Mouse (Mus musculus) forebrain, embryonic 12.5 days (tissue): Measurements from ENCODE around the gene Tctex1d2. TPM values are rescaled to one million over a fixed set of nuclear protein-coding genes. Genes with fewer than 3 reads are reported as not detected.
"Not testable (repeated sequence)": the region's sequence is repeated elsewhere in the genome, so short reads cannot be mapped to it uniquely, and the experiment has no call there.

Experiments used
- ATAC-seq: fragments of 200-750 bp; cut with Nextera tagmentation; 2 replicates; pipeline ENCODE4 v1.8.0; 2017; ENCODE audit warnings: moderate TSS enrichment; ENCODE audit not compliant: low FRiP score
- H3K27ac ChIP-seq: fragments of 300-500 bp; sonication (generic); 2 replicates; pipeline ENCODE4 v1.5.1; 2016; ENCODE audit warnings: mild to moderate bottlenecking
- H3K27me3 ChIP-seq: fragments of 300-500 bp; sonication (generic); 2 replicates; pipeline ENCODE4 v1.6.1; 2016; ENCODE audit warnings: mild to moderate bottlenecking
- H3K36me3 ChIP-seq: fragments of 300-500 bp; sonication (generic); replicated peaks from 2 replicates; pipeline ENCODE4 v1.6.1; 2016; ENCODE audit warnings: mild to moderate bottlenecking
- H3K4me1 ChIP-seq: fragments of 300-500 bp; sonication (generic); 2 replicates; pipeline ENCODE4 v1.6.1; 2016
- H3K4me2 ChIP-seq: fragments of 300-500 bp; sonication (generic); 2 replicates; pipeline ENCODE4 v1.6.1; 2016; ENCODE audit warnings: mild to moderate bottlenecking, moderate library complexity
- H3K4me3 ChIP-seq: fragments of 300-500 bp; sonication (generic); replicated peaks from 2 replicates; pipeline ENCODE4 v1.5.1; 2016; ENCODE audit warnings: mild to moderate bottlenecking
- H3K9ac ChIP-seq: fragments of 300-500 bp; sonication (generic); 2 replicates; pipeline ENCODE4 v1.6.1; 2016; ENCODE audit warnings: mild to moderate bottlenecking
- H3K9me3 ChIP-seq: fragments of 300-500 bp; sonication (generic); 2 replicates; pipeline ENCODE4 v1.6.1; 2016
- WGBS: fragments of 180-500 bp; shearing (Covaris S2); methylation state at CpG from one replicate; pipeline ENCODE4 v1.1.7; 2016; 5-methylcytosine and 5-hydroxymethylcytosine counted together
- polyA plus RNA-seq: library from polyadenylated mRNA; unstranded; fragments of >200 nt; fragmentation: Nextera tagmentation; extraction: Ambion mirVana; gene quantifications from 2 replicates; pipeline ENCODE4 v1.2.1, GENCODE M21; 2016

Tctex1d2 gene
- polyA plus RNA-seq, 1 experiment from 2014 or later, result 34.6 TPM

GRCm38 (mm10) chr16:32434066-32434465 lies 14.6 kb downstream of the Tctex1d2 start:
- Histone ChIP-seq H3K36me3 (no peaks in the 10 kb centered on the region), H3K27me3 (no peaks in the 10 kb centered on the region), H3K4me1 (peaks cover 13% of the 10 kb centered on the region), H3K27ac (no peak overlapping the region), H3K9me3 (no peaks in the 10 kb centered on the region), H3K4me2 (no peak overlapping the region), H3K9ac (0 out of 2 replicates have a peak overlapping the region, but pooled peaks have one; percentile 25), H3K4me3 (no peak overlapping the region)
- ATAC-seq, result no peak
- 70% methylated on average over 6 of the region's 6 CpGs for WGBS

- peaks cover 12% of the 10 kb centered on the region for H3K4me1 ChIP-seq
- H3K27me3 ChIP-seq, result no peaks in the 10 kb centered on the region
- H3K9ac ChIP-seq, result no peak overlapping the region
- H3K4me3 ChIP-seq, result no peak overlapping the region
- no peak overlapping the region for H3K27ac ChIP-seq
- no peak overlapping the region for H3K4me2 ChIP-seq
- H3K36me3 ChIP-seq, result no peaks in the 10 kb centered on the region
- no peak for ATAC-seq
- H3K9me3 ChIP-seq, result no peaks in the 10 kb centered on the region
Observed at GRCm38 (mm10) chr16:32434691-32435090, 15.2 kb downstream of the Tctex1d2 start.

GRCm38 (mm10) chr16:32436657-32437056 lies 17.2 kb downstream of the Tctex1d2 start:
- H3K27ac ChIP-seq, result no peak overlapping the region
- no peak for ATAC-seq
- no peaks in the 10 kb centered on the region for H3K27me3 ChIP-seq
- no peaks in the 10 kb centered on the region for H3K9me3 ChIP-seq
- H3K4me3 ChIP-seq, result no peak overlapping the region
- H3K4me2 ChIP-seq, result no peak overlapping the region
- no peaks in the 10 kb centered on the region; the same call in 1 of the 2 replicates for H3K36me3 ChIP-seq
- no peak overlapping the region for H3K9ac ChIP-seq
- peaks cover 6% of the 10 kb centered on the region for H3K4me1 ChIP-seq
- 69% methylated on average over 1 of the region's 1 CpGs for WGBS

DNA sequence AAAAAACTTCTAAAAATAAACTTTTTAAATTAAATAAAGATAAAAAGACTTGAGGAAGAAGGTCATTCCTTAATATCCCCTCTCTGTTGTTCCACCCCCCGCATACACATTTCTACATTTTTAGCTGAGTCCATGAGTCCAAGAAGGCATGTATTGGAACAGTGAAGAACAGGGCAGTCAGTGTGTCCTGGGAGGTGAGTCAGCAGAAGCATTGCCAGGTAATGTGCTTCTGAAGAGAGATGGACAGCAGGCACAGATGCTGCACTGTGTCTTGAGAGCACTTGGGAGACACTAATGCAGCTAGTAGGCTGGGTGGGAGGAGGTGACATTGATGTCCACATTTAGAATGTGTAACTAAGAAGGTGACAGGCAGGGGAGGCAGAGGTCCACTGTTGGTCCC lies 17.8 kb downstream of the Tctex1d2 start:
- H3K9me3 ChIP-seq, result no peaks in the 10 kb centered on the region
- H3K4me2 ChIP-seq, result no peak overlapping the region
- no peaks in the 10 kb centered on the region; the same call in 1 of the 2 replicates for H3K4me1 ChIP-seq
- H3K36me3 ChIP-seq, result no peaks in the 10 kb centered on the region; the same call in 1 of the 2 replicates
- 100% methylated on average over 1 of the region's 1 CpGs for WGBS
- no peak overlapping the region for H3K4me3 ChIP-seq
- no peak overlapping the region for H3K27ac ChIP-seq
- no peaks in the 10 kb centered on the region for H3K27me3 ChIP-seq
- no peak overlapping the region for H3K9ac ChIP-seq
- no peak for ATAC-seq

- Histone ChIP-seq H3K4me1 (no peaks in the 10 kb centered on the region), H3K27me3 (no peaks in the 10 kb centered on the region), H3K27ac (no peak overlapping the region), H3K4me3 (no peak overlapping the region), H3K9ac (no peak overlapping the region), H3K4me2 (no peak overlapping the region), H3K36me3 (no peaks in the 10 kb centered on the region; the same call in 1 of the 2 replicates), H3K9me3 (no peaks in the 10 kb centered on the region)
- ATAC-seq, result no peak
- 88% methylated on average over 3 of the region's 3 CpGs for WGBS
Observed at GRCm38 (mm10) chr16:32441432-32441831, 21.9 kb downstream of the Tctex1d2 start.

DNA sequence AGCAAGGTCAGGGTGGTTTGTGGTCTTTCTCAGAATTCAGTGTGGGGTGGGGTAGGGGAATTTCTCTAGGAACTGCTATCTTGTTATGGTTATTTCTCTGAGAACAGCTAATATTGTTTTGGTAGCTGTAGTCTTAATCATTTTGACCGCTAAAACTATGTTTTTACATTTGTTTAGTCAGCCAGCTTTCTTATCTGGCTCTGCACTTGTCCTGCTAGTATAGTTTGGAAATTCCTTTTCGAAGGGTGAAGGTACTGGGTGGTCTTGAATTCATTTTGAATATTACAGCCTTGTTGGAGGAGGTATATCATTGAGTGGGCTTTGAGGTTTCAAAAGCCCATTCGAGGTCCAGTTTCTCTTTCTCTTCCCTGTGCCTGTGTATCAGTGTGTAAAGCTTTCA lies 25.1 kb downstream of the Tctex1d2 start:
- ATAC-seq, H3K27ac ChIP-seq, H3K9me3 ChIP-seq, H3K27me3 ChIP-seq, H3K4me3 ChIP-seq, H3K4me2 ChIP-seq, H3K36me3 ChIP-seq, H3K9ac ChIP-seq, H3K4me1 ChIP-seq: not testable (repeated sequence)
- WGBS, result 93% methylated on average over 3 of the region's 3 CpGs

DNA sequence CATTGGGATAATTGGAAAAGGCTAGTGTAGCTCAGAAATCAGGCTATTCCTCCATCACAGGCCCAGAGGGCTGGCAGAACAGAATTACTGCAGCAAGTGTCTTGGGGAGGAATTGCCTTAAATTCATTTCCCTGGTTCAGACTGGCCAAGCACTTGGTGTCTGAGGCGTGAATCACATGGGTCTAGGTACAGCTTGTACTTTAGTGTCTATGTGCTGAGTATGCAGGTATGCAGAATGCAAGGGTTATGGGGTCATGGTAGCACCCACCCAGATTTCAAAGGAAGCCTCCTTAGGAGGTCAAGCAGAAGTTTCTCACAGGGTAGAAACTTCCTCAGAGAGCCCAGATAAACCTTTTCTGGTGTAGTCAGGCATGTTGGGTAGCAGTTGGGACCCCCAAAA lies 26.1 kb downstream of the Tctex1d2 start:
- Histone ChIP-seq H3K9ac (no peak overlapping the region), H3K4me2 (no peak overlapping the region), H3K27me3 (no peaks in the 10 kb centered on the region), H3K36me3 (no peaks in the 10 kb centered on the region; the same call in 1 of the 2 replicates), H3K27ac (no peak overlapping the region), H3K9me3 (no peaks in the 10 kb centered on the region), H3K4me1 (no peaks in the 10 kb centered on the region), H3K4me3 (no peak overlapping the region)
- ATAC-seq, result no peak
- WGBS, result 87% methylated on average over 1 of the region's 1 CpGs

DNA sequence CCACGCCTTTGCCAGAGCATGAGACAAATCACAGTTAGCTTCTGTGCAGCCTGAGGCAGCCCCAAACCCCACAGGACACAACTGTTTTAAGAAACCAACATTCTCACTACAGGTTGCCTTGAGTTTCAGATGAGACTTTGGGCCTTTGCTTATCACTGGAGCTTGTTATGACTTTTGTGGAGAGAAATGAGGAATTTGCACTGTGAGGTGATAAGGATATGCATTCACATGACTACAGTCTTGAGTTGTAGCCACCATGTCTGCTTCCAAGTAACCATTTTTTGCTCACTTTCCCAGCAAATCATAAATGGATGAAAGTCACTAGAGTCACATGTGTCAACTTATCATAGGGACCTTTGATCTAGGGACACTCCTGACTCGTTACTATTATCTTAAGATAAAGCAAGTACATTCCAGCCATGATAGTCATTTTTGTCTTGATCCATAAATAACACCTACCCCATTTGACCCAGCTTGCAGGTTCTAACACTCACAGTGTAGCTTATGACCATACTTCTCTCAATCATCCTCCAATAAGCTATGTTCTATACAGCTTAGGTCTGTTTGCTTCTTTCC lies 27.1 kb downstream of the Tctex1d2 start:
- H3K9me3 ChIP-seq, result no peaks in the 10 kb centered on the region
- H3K36me3 ChIP-seq, result peaks cover 1% of the 10 kb centered on the region; the same call in 1 of the 2 replicates
- H3K27ac ChIP-seq, result no peak overlapping the region
- H3K4me3 ChIP-seq, result no peak overlapping the region
- no peaks in the 10 kb centered on the region for H3K27me3 ChIP-seq
- 79% methylated on average over 2 of the region's 2 CpGs for WGBS
- no peak for ATAC-seq
- no peak overlapping the region for H3K9ac ChIP-seq
- no peak overlapping the region for H3K4me2 ChIP-seq
- H3K4me1 ChIP-seq, result no peaks in the 10 kb centered on the region

DNA sequence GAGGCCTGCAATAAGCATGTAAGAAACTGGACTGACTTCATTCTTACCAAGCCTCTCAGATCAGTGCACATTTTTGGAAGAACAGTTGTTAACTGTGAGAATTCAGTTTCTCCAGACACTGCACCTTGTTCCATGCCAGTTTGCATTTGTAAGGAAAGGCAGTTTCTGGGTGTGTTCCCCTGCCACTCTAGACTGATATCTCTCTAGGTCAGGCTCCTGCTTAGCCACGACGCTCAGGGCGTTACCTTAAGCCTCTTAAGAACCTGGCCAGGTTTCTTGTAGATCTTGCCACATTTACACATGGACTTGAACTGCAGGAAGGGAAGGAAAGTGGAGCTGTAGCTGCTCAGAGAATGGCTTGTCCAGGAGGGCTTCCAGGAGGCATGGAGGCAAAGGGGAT lies 30.2 kb downstream of the Tctex1d2 start:
- H3K4me1 ChIP-seq, result no peaks in the 10 kb centered on the region
- H3K9me3 ChIP-seq, result no peaks in the 10 kb centered on the region
- no peak overlapping the region for H3K9ac ChIP-seq
- no peak overlapping the region for H3K4me2 ChIP-seq
- H3K27ac ChIP-seq, result no peak overlapping the region
- no peak overlapping the region for H3K4me3 ChIP-seq
- ATAC-seq, result no peak
- no peaks in the 10 kb centered on the region for H3K27me3 ChIP-seq
- peaks cover 13% of the 10 kb centered on the region for H3K36me3 ChIP-seq
- 87% methylated on average over 3 of the region's 3 CpGs for WGBS

DNA sequence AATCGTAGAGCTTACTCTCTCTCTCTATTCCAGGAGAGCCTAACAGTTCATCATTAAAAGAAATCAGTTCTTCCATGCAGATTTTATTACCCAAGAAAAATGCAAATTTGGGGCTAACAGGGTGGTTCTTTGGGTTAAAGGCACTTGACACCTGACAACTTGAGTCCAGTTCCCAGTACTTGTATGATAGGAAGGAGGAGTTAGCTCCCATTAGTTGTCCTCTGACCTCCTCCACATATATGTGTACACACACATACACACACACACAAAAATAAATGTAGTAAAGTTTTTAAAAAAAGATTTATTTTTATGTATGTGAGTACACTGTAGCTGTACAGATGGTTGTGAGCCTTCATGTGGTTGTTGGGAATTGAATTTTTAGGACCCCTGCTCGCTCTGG lies 30.6 kb downstream of the Tctex1d2 start:
- Histone ChIP-seq H3K4me1 (no peaks in the 10 kb centered on the region), H3K27ac (no peak overlapping the region), H3K4me3 (no peak overlapping the region), H3K9ac (no peak overlapping the region), H3K36me3 (peaks cover 14% of the 10 kb centered on the region), H3K4me2 (no peak overlapping the region), H3K9me3 (no peaks in the 10 kb centered on the region), H3K27me3 (no peaks in the 10 kb centered on the region)
- ATAC-seq, result no peak
- 96% methylated on average over 2 of the region's 2 CpGs for WGBS

GRCm38 (mm10) chr16:32453102-32453501 lies 33.6 kb downstream of the Tctex1d2 start:
- no peaks in the 10 kb centered on the region for H3K27me3 ChIP-seq
- no peak for ATAC-seq
- WGBS, result 93% methylated on average over 8 of the region's 8 CpGs
- no peaks in the 10 kb centered on the region for H3K4me1 ChIP-seq
- no peaks in the 10 kb centered on the region for H3K9me3 ChIP-seq
- no peak overlapping the region for H3K9ac ChIP-seq
- no peak overlapping the region for H3K4me3 ChIP-seq
- H3K36me3 ChIP-seq, result peaks cover 23% of the 10 kb centered on the region
- no peak overlapping the region for H3K27ac ChIP-seq
- no peak overlapping the region for H3K4me2 ChIP-seq

DNA sequence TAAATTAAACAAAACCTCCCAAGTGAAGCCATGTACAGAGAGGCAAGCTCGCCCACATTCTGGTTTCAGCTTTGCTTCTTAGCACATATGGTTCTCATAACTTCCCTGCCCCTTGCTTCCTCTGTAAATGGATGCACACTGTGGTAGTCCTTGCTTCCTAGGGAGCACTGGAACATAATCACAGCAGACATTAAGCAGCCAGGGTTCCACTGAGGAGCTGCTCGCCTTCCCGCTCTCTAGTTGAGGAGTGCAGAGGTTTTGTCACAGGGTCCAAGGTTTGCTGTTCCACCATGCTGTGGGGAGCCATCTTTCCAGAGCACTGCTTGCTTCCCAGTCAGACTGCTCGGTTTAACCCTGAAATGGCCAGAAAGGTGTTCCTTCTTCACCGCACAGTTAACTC lies 35.1 kb downstream of the Tctex1d2 start:
- H3K9me3 ChIP-seq, result no peaks in the 10 kb centered on the region
- no peak overlapping the region for H3K4me3 ChIP-seq
- WGBS, result 83% methylated on average over 5 of the region's 5 CpGs
- H3K9ac ChIP-seq, result no peak overlapping the region
- no peak for ATAC-seq
- H3K27me3 ChIP-seq, result no peaks in the 10 kb centered on the region
- H3K4me2 ChIP-seq, result no peak overlapping the region
- H3K27ac ChIP-seq, result no peak overlapping the region
- H3K36me3 ChIP-seq, result peaks cover 28% of the 10 kb centered on the region
- H3K4me1 ChIP-seq, result no peaks in the 10 kb centered on the region

DNA sequence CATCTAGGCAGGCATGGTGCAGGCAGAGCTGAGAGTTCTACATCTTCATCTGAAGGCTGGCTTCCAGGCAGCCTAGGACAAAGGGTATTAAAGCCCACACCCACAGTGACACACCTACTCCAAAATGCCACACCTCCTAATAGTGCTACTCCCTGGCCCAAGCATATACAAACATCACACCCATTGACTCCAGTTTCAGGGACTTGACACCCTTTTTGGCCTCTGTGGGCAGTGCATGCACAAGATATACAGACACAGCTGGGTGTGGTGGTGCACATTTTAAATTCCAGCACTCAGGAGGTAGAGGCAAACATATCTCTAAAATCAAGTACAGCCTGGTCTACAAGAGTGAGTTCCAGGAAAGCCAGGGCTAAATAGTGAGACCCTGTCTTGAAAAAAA lies 36.6 kb downstream of the Tctex1d2 start:
- H3K9me3 ChIP-seq, result no peaks in the 10 kb centered on the region
- peaks cover 28% of the 10 kb centered on the region for H3K36me3 ChIP-seq
- no peak overlapping the region for H3K27ac ChIP-seq
- H3K4me2 ChIP-seq, result no peak overlapping the region
- H3K9ac ChIP-seq, result no peak overlapping the region
- no peaks in the 10 kb centered on the region for H3K4me1 ChIP-seq
- ATAC-seq, result no peak
- no peak overlapping the region for H3K4me3 ChIP-seq
- H3K27me3 ChIP-seq, result no peaks in the 10 kb centered on the region
